Mouse (Mus musculus) adrenal gland, postnatal 14 days (tissue): ENCODE data around the gene Nostrin. TPM values are rescaled to one million over a fixed set of nuclear protein-coding genes. Genes with fewer than 3 reads are reported as not detected.
A peak's percentile ranks its signal among the peaks of the same experiment; 100 is the strongest.

Experiments
- DNase-seq: peaks from one replicate; pipeline ENCODE4 v3.0.0; 2021; ENCODE audit warnings: mixed read lengths
- total RNA-seq: library from RNA; stranded (reverse); gene quantifications from 2 replicates; pipeline ENCODE4 v1.2.3, GENCODE M21; 2021

Gene Nostrin
- total RNA-seq, 1 experiment from 2014 or later, result 11.4 TPM

DNA sequence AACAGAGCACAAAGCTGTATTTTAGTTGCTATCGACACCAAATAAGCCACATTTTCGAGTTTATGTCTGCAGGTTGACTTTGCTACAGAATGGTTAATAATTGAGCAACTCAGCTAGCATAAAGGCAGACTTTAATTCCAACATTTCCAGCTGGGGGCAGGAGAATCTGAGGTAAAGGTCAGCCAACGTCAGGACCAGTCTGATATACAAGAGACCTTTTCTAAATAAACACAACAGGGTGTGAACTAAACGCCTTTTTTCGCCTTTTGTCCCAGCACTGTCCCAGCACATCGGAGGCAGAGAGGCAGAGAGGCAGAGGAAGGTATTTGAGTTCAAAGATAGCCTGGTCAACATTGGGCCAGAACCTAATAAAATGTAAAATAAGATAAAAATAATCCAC lies 69.6 kb downstream of the Nostrin start:
- DNase-seq, result no peak

DNA sequence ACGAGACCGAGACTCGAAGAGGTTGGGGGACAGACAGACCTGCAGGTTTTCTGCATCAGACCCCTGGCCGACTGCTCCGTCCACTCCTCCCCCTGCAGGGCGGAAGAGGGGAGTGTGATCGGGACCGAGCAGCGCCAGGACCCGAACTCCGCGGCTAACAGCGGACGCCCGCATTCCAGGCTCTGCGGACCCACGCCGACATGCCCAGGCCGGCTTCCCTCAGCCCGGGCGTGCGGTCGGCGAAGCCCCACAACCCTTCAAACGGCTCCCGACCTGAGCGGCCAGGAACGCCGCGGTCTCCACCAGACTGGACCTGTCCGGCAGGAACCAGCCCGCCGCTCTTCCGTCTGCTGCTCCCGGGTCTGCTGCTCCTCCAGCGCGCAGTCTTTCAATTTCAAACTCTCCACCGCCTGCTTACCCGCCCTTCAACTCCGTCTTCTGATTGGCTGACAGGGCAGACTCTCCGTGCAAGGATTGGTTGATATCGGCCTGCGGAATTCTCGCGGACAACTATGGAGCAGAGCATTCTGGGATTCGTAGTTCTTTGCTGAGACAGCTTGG lies 70.3 kb downstream of the Nostrin start, which contains the start of gene Spc25:
Spc25 (minus strand) TSS at position 404 of the 561 bp plus-strand sequence.
- peak; percentile 94 for DNase-seq

DNA sequence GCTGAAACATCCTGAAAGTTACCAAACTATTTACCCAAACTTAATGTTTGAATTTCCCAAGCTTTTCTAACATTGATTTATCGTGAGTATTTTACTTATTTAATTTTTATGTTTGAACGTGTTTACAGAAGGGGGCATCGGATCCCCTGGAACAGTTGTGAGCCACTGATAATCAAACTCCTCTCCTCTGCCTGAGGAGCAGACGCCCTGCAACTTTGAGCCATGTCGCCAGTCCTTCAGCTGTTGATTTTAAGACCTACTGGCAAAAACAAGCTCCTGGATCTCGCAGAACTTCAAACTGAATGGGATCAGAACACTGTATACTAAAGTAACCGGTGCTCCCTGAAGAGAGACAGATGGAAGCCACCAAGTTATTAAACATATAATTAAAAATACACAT lies 70.9 kb downstream of the Nostrin start:
- no peak for DNase-seq

DNA sequence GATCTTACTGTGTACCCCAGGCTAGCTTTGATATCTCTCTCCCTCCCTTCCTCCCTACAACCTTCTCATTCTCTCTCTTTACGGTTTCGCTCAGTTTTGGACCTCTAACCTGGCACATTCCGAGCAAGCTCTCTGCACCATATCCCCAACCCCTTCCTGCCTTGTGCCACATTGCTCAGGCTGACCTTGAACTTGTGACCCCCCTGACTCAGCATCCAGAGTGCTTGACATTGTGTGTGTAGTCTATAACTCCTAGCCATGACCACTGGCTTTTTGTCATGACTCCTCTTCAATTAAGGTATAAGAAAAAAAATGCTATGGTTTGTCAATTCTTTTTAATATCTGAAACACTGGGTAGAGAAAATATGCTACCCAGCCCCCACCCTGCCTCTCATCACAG lies 74.1 kb downstream of the Nostrin start:
- DNase-seq, result no peak

DNA sequence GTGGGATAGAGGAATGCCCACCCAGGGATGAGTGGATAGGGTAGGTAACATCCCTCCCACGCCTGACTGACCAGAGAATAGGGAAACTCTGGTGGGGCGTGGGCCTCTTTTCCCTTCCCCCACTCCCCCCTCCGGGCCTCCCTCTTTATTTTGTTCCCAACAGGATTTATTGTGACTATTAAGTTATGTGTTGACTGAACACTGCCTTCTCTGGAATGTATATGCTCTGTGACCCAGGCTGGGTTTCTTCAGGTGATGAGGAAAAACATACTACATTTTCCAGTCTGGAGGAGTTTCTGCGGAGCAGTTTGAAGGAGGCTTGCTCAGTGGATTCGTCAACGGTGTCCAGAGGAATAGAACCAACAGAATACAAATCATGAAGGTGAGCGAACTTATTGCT lies 75.2 kb downstream of the Nostrin start, which contains the start of gene G6pc2:
G6pc2 (plus strand) TSS at position 301 of the 400 bp plus-strand sequence.
- DNase-seq, result no peak

DNA sequence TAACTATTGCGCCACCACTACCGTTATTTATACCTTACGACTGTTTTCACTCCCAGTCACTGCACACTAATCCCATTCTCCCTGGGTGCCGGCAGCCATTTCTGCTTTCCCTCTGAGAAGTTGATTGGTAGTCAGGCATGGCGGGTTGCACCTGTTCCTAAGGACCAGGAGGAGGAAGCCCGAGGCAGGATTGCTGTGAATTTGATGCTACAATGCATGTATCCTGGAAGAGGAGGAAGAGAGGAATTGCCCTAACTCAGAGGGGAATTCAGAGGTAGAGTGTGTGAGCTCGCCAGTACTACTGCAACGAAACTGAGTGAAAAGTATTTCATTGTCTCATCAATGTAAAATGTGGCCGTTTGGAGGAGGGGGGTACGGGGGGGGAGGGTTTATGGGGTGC lies 77.1 kb downstream of the Nostrin start:
- DNase-seq, result no peak

DNA sequence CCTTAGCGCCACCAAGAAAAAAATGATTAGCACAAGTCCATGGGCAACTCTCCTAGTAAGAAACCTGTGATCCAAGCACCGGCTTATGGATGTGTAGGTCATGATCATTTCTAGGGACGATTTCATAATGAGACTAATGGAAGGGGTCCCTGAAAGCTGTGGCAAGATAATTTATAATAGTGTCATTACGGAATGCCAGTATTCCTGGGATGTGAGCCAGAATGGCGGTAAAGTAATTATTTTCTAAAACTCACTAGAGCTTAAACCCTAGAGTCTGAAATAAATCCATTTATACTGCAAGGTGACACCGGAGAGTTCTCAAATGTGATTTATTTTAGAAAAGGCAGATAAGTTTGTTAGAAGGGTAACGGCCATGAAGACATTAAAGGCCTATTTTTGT lies 79.6 kb downstream of the Nostrin start:
- DNase-seq, result no peak

DNA sequence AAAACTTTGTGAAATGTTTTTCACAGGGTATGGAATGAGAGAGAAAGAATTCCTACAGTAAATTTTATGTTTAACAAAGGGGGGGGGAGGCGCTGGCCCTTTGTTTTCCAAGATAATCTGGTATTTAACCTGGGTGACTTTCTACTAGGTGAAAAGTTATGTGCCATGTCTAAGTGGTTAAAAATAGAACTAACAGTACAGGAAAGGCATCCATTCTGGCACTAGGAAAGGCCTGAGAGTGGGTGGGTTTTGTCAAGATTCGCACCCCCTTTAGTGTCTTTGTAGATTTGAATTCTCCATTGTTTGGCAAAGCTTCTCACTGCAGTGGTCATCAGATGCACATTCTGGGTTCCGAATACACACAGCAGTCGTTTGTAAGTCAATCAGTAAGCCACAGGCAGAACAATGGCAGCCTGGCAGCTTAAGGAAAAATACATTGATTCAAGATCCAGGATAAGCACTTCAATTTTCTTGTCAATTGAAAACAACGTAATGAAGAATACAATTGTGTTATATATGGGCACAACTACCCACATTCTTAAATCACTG lies 86.3 kb downstream of the Nostrin start:
- DNase-seq, result no peak

DNA sequence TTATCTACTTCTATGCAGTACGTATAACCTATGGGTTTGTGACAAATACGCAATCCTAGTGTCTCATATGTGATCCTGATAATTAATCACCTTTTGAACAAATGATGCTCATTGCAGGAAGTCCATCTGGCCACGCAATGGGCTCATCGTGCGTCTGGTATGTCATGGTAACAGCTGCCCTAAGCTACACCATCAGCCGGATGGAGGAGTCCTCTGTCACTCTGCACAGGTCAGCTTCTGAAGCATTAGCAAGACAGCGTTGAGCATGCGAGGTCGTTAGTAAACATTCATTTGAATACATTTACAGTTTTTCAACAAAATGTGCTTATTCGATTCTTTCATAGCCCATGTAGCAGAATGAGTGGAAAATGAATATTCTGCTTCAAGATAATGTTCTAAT lies 87.2 kb downstream of the Nostrin start:
- no peak for DNase-seq

DNA sequence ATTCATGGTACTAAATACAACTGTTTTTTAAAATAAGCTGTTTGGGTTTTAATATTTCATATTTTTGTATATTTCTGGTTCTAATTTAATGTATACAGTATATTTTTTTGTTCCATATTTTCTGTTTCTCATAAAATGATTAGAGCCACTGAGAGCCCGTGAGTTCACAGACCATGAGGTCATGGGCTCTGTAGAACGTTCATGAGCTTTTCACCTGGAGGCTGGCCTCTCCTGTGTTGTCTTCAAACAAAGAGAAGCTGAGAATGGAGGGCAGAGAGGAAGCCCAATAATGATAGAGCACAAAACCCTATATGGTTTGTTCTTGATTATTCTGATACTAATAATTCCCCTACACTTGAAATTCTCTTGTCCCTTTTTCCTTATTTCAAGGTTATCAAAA lies 89.1 kb downstream of the Nostrin start:
- DNase-seq, result no peak

DNA sequence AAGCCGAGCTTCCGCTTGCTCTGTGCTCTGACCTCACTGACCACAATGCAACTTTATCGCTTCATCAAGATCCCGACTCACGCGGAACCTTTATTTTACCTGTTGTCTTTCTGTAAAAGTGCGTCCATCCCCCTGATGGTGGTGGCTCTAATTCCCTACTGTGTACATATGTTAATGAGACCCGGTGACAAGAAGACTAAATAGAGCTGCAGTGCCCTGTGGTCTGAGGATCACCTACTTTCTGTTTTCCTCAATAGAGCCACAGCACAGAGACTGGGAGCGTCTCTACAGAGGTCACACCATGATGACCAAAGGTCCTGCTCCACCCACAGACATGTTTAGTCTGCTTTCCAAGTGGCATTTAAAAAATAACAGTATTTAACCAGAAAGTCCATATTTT lies 91.3 kb downstream of the Nostrin start:
- DNase-seq, result no peak

DNA sequence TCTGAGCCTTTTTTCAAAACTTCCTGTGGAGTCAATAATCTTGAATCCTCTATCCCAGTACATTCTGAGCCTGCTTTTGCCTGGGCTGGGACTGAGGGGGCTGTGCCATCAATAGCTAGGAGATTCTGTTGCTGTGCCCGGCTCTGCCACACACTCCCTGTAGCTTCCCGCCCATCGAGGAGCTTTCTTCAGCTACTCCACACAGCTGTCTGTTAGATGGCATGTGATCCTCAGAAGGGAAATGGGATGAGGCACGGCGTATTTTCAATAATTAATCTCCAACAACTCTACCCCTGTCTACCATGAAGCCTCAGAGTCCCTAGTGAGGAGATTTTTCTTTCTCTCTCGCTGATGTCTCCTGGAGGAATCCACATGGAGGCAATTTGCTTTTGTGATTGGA lies 93.0 kb downstream of the Nostrin start:
- no peak for DNase-seq

DNA sequence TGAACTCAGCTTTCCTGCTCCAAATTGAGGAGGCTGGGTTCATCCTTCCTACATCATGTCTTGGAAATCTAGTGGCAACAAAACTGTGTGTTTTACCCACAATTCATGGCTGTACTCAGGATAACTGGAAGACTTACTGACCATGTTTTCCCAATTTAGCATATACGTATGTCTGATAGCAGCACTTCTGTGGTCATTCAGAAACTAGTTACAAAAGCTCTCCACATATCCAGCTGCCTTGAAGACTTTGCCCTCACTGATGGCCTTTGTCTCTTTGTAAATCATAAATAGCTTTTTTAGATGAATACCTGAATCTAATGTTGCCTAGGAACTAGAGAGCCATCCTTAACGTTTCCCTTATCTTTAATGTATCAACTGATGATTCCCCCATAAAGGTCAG lies 94.5 kb downstream of the Nostrin start:
- no peak for DNase-seq

DNA sequence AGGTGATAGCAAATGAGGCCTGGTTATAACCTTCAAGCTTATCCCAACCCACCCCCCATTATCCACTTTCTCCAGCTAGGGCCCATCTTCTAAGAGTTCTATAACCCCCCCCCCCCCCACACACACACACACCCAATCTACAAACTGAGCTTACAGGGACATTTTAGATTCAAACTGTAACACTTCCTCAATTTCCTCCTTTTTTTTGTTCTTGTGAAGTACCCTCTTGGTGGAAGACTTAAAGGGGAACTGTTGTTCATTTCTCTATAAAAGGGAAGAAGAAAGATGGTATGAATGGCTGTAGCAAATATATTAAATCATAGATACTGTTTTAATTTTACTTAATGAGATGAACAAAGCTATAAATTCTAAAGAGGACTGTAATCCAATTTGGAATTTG lies 96.5 kb downstream of the Nostrin start:
- DNase-seq, result no peak

DNA sequence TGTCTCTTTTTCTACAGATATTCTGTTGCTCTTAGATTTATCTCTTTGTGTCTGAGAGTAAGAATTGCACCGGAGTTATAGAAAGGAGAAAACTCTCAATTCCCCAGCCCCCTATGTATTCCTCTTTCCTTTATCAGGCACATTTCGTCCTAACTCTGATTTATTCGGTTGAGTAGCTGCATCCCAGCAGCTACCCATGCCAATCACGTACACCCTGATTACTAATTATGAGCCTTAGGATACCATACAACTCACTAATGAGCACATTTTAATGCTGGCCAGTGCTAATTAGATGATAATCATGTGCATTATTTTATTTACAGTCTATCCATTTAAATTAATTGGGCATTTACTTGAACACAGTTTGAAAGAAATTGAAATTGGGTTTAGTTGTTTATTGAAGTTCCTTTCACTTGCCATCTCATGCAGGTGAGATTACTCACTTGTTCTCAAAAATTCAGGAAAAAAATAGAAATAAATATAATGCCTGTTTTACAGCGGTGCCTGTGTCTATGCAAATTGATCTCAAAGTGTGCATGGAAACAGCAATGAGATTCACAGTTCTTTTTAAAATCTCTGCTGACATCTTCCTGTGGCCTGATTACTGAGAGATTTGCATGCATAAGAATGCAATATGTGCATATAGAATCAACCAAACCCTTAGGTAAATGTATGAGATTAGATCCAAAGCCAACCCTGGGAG lies 99.5 kb downstream of the Nostrin start:
- no peak for DNase-seq

Other genes starting within 250 kb of the Nostrin start
- 12.3 and 15.6 TPM in 2 replicates for gene Spc25, start 70.4 kb downstream of the Nostrin start, total RNA-seq
- not detected in 2 replicates for gene G6pc2, start 75.3 kb downstream of the Nostrin start, total RNA-seq
- gene Abcb11, start 206.8 kb downstream of the Nostrin start, total RNA-seq, result 0.86 and 29.4 TPM in 2 replicates
- gene Dhrs9, start 244.6 kb downstream of the Nostrin start, total RNA-seq, result 5.0 and 11.0 TPM in 2 replicates